In genomic region chr10:120857531-120858001, GRCm38 (mm10) we compare ENCODE assay signal across 8 mouse cellular contexts. TPM values are rescaled to one million over a fixed set of nuclear protein-coding genes. Genes with fewer than 3 reads are reported as not detected.
DNase-seq lines count a peak whose midpoint lies in the region; ATAC-seq and TF ChIP-seq lines count a peak whose summit lies in the region.

No protein-coding gene starts in this region.

- H3K4me1 ChIP-seq in embryonic facial prominence, embryonic 14.5 days (ENCODE audit: control insufficient read depth, insufficient read depth, low read length): peaks cover 44% of the 10 kb centered on the region
- no peaks in the 10 kb centered on the region for H3K4me1 ChIP-seq in hindbrain, postnatal 0 days (ENCODE audit: insufficient read depth, low read length)
- peaks cover 4% of the 10 kb centered on the region; the same call in 1 of the 2 replicates for H3K4me1 ChIP-seq in liver, embryonic 15.5 days (replicated peaks)
- H3K4me1 ChIP-seq in neural tube, embryonic 11.5 days (ENCODE audit: control insufficient read depth, insufficient read depth, low read length): peaks cover 13% of the 10 kb centered on the region; the same call in 1 of the 2 replicates

- no peak overlapping the region; the same call in 1 of the 2 replicates for H3K27ac ChIP-seq in embryonic facial prominence, embryonic 14.5 days (replicated peaks; ENCODE audit: low read depth, low read length)
- no peak overlapping the region for H3K27ac ChIP-seq in hindbrain, postnatal 0 days
- H3K27ac ChIP-seq in liver, embryonic 15.5 days (replicated peaks): no peak overlapping the region
- no peak overlapping the region for H3K27ac ChIP-seq in neural tube, embryonic 11.5 days (ENCODE audit: low read depth, low read length)

- H3K9ac ChIP-seq in embryonic facial prominence, embryonic 14.5 days (ENCODE audit: low read depth, low read length): peak overlapping the region; percentile 40; the same call in 1 of the 2 replicates
- no peak overlapping the region for H3K9ac ChIP-seq in hindbrain, postnatal 0 days (replicated peaks; ENCODE audit: low read length)
- no peak overlapping the region for H3K9ac ChIP-seq in liver, embryonic 15.5 days
- peak overlapping the region; percentile 27; the same call in 1 of the 2 replicates for H3K9ac ChIP-seq in neural tube, embryonic 11.5 days (ENCODE audit: low read length)

- WGBS in embryonic facial prominence, embryonic 14.5 days: 28% methylated on average over 13 of the region's 13 CpGs
- WGBS in hindbrain, postnatal 0 days: 41% methylated on average over 13 of the region's 13 CpGs
- WGBS in liver, embryonic 15.5 days (ENCODE audit: insufficient replicate concordance): 42% methylated on average over 13 of the region's 13 CpGs
- 44% methylated on average over 13 of the region's 13 CpGs for WGBS in neural tube, embryonic 11.5 days

- TF ChIP-seq CTCF in hindbrain, postnatal 0 days (IDR thresholded peaks at IDR 0.05; ENCODE audit: low read depth): peak; percentile 70

- peak overlapping the region; percentile 23 for H3K4me3 ChIP-seq in embryonic facial prominence, embryonic 14.5 days (ENCODE audit: low read depth, low read length)
- H3K4me3 ChIP-seq in hindbrain, postnatal 0 days (ENCODE audit: low read length): 0 out of 2 replicates have a peak overlapping the region, but pooled peaks have one; percentile 9
- H3K4me3 ChIP-seq in liver, embryonic 15.5 days (replicated peaks): 0 out of 2 replicates have a peak overlapping the region, but pooled peaks have one; percentile 15
- H3K4me3 ChIP-seq in neural tube, embryonic 11.5 days (ENCODE audit: low read depth, low read length): no peak overlapping the region; the same call in 1 of the 2 replicates

- peak overlapping the region; percentile 48 for H3K4me2 ChIP-seq in embryonic facial prominence, embryonic 14.5 days (ENCODE audit: low read depth, low read length)
- H3K4me2 ChIP-seq in hindbrain, postnatal 0 days (ENCODE audit: low read depth, low read length): peak overlapping the region; percentile 44
- H3K4me2 ChIP-seq in liver, embryonic 15.5 days: peak overlapping the region; percentile 39
- H3K4me2 ChIP-seq in neural tube, embryonic 11.5 days (ENCODE audit: low read depth): peak overlapping the region; percentile 29; the same call in 1 of the 2 replicates

- no peaks in the 10 kb centered on the region for H3K9me3 ChIP-seq in embryonic facial prominence, embryonic 14.5 days (ENCODE audit: control insufficient read depth, low read length)
- H3K9me3 ChIP-seq in hindbrain, postnatal 0 days (ENCODE audit: low read length): no peaks in the 10 kb centered on the region
- H3K9me3 ChIP-seq in liver, embryonic 15.5 days (replicated peaks): no peaks in the 10 kb centered on the region
- no peaks in the 10 kb centered on the region for H3K9me3 ChIP-seq in neural tube, embryonic 11.5 days (ENCODE audit: control insufficient read depth, low read length)

- peak; percentile 64 for DNase-seq in CD4-positive helper T cell, adult 2 months (ENCODE audit: low read depth, low spot score)
- DNase-seq in ES-CJ7 (ENCODE audit: low read depth, low spot score): peak; percentile 91
- DNase-seq in embryonic facial prominence, embryonic 14.5 days (ENCODE audit: low spot score): peak; percentile 76
- peak; percentile 68 for DNase-seq in hindbrain, postnatal 0 days (ENCODE audit: low spot score)
- peak; percentile 75 for DNase-seq in neural tube, embryonic 11.5 days (ENCODE audit: low spot score)
- no peak for DNase-seq in frontal cortex, postnatal 14 days (ENCODE audit: low spot score in 2 of 2)
- no peak for DNase-seq in layer of hippocampus, adult 8-10 months (ENCODE audit: low spot score in 2 of 2)

- H3K36me3 ChIP-seq in embryonic facial prominence, embryonic 14.5 days (ENCODE audit: control insufficient read depth, insufficient read depth, low read length): no peaks in the 10 kb centered on the region
- H3K36me3 ChIP-seq in hindbrain, postnatal 0 days (ENCODE audit: insufficient read depth, low read length): no peaks in the 10 kb centered on the region
- H3K36me3 ChIP-seq in liver, embryonic 15.5 days (replicated peaks): no peaks in the 10 kb centered on the region
- no peaks in the 10 kb centered on the region for H3K36me3 ChIP-seq in neural tube, embryonic 11.5 days (ENCODE audit: control insufficient read depth, insufficient read depth, low read length)

- H3K27me3 ChIP-seq in embryonic facial prominence, embryonic 14.5 days (replicated peaks; ENCODE audit: control insufficient read depth, insufficient read depth, low read length): no peaks in the 10 kb centered on the region
- H3K27me3 ChIP-seq in hindbrain, postnatal 0 days (ENCODE audit: insufficient read depth, low read length): no peaks in the 10 kb centered on the region
- no peaks in the 10 kb centered on the region for H3K27me3 ChIP-seq in liver, embryonic 15.5 days
- no peaks in the 10 kb centered on the region for H3K27me3 ChIP-seq in neural tube, embryonic 11.5 days (ENCODE audit: control insufficient read depth, insufficient read depth, low read length)

- peak; percentile 76 for ATAC-seq in embryonic facial prominence, embryonic 14.5 days (ENCODE audit: low read depth)
- ATAC-seq in hindbrain, postnatal 0 days: 0 out of 2 replicates have a peak, but pooled peaks have one; percentile 62
- ATAC-seq in liver, embryonic 15.5 days (ENCODE audit: insufficient read depth): no peak; the same call in 1 of the 2 replicates
- ATAC-seq in neural tube, embryonic 11.5 days (ENCODE audit: insufficient read depth, low FRiP score, low TSS enrichment): no peak

RNA-seq across cellular contexts. Expression of gene Msrb3, which starts 41.3 kb away (rescaled TPM):
- 10.1 and 13.6 TPM in 2 replicates for polyA plus RNA-seq in embryonic facial prominence, embryonic 14.5 days (2014; fragmentation: Nextera tagmentation; extraction: Ambion mirVana)
- total RNA-seq in hindbrain, postnatal 0 days (2014; rRNA removed): 5.6 and 5.7 TPM in 2 replicates
- 1.2 and 1.6 TPM in 2 replicates for polyA plus RNA-seq in hindbrain, postnatal 0 days (2015; fragmentation: Nextera tagmentation; extraction: Ambion mirVana)
- polyA plus RNA-seq in liver, embryonic 15.5 days (2015; fragmentation: Nextera tagmentation; extraction: Ambion mirVana): 1.2 and 1.3 TPM in 2 replicates
- polyA plus RNA-seq in neural tube, embryonic 11.5 days (2014; fragmentation: Nextera tagmentation; extraction: Ambion mirVana): 5.1 and 5.2 TPM in 2 replicates
- 1 to 10 TPM; 3.7 to 5.1 (median 4.7) TPM for total RNA-seq in layer of hippocampus, adult 8-10 months (2022)

Comparison
In these comparisons a context has a peak if more than half of its experiments do, and no peak if none do; other contexts are left out.
1. DNase-seq: peak in CD4-positive helper T cell, adult 2 months (single experiment), ES-CJ7 (single experiment), embryonic facial prominence, embryonic 14.5 days (single experiment), hindbrain, postnatal 0 days (single experiment) and neural tube, embryonic 11.5 days (single experiment); none in frontal cortex, postnatal 14 days (0 of 2) and layer of hippocampus, adult 8-10 months (0 of 2).
2. ATAC-seq: peak in embryonic facial prominence, embryonic 14.5 days (single experiment) and hindbrain, postnatal 0 days (single experiment); none in liver, embryonic 15.5 days (single experiment) and neural tube, embryonic 11.5 days (single experiment).
3. H3K9ac ChIP-seq: peak in embryonic facial prominence, embryonic 14.5 days (single experiment) and neural tube, embryonic 11.5 days (single experiment); none in hindbrain, postnatal 0 days (single experiment) and liver, embryonic 15.5 days (single experiment).
4. Peak in every context shown above with its lines, with median percentiles within 50 percentile points of each other: H3K4me2 ChIP-seq.